Mouse (Mus musculus): ENCODE data around the gene Bbx.

- TF ChIP-seq CTCF (IDR thresholded peaks at IDR 0.05 in 2 of 3, conservative IDR thresholded peaks at IDR 0.05 in 1 of 3; ENCODE audit: control insufficient read depth in 1 of 3, insufficient read depth in 1 of 3, low read depth in 2 of 3, low read length in 3 of 3, poor library complexity in 1 of 3, severe bottlenecking in 1 of 3) (peak; percentile 48 to 77 (median 70)), POLR2AphosphoS2 (IDR thresholded peaks at IDR 0.05; ENCODE audit: low read length) (no peak), HCFC1 (IDR thresholded peaks at IDR 0.05; ENCODE audit: low read depth, low read length) (no peak), ZKSCAN1 (IDR thresholded peaks at IDR 0.05; ENCODE audit: low read depth, low read length) (no peak), POLR2A (IDR thresholded peaks at IDR 0.05; ENCODE audit: control insufficient read depth in 1 of 2, insufficient read depth in 1 of 2, low read depth in 1 of 2, low read length in 2 of 2, poor library complexity in 1 of 2) (no peak), GABPA (IDR thresholded peaks at IDR 0.05; ENCODE audit: low read depth, low read length) (no peak), MXI1 (IDR thresholded peaks at IDR 0.05; ENCODE audit: low read depth, low read length) (no peak), USF1 (IDR thresholded peaks at IDR 0.05; ENCODE audit: low read depth, low read length) (no peak), MAFK (IDR thresholded peaks at IDR 0.05; ENCODE audit: borderline replicate concordance, low read depth, low read length) (no peak), USF2 (IDR thresholded peaks at IDR 0.05; ENCODE audit: borderline replicate concordance in 1 of 2, insufficient read depth in 1 of 2, low read depth in 1 of 2, low read length in 2 of 2) (no peak), TAL1 (IDR thresholded peaks at IDR 0.05; ENCODE audit: low read length) (no peak)
Observed at GRCm38 (mm10) chr16:50374611-50375010, 57.6 kb downstream of the Bbx start.

Measured in MEL (cell line).